Mouse (Mus musculus): ENCODE measurements at regions not wholly inside any gene's neighbourhood (a gene's known extent, or its start where the extent isn't known, plus 50 kb on each side); places are given as distances from the start of the nearest gene placed in this dataset.

DNA sequence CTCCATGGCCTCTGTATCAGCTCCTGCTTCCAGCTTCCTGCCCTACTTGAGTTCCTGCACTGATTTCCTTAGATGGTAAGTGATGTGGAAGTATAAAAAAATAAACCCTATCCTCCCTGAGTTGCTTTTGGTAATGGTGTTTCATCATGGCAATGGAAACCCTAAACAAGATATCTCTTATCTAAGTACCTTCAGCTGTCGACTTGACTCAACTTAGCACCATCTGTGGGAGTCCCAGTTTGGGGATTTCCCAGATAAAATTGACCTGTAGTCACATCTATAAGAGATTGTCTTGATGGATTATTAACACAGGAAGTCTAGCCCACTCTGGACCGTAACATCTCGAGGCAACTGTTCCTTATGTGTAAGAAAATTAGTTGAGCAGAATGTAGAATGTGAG is 570.2 kb upstream of the Gm10306 start:
- 88% methylated on average over 3 of the region's 3 CpGs for WGBS
- Histone ChIP-seq H3K4me3 (ENCODE audit: low read length) (no peak overlapping the region), H3K4me2 (ENCODE audit: low read depth, low read length) (no peak overlapping the region), H3K4me1 (ENCODE audit: insufficient read depth, low read length) (no peaks in the 10 kb centered on the region), H3K27me3 (ENCODE audit: insufficient read depth, low read length) (no peaks in the 10 kb centered on the region), H3K27ac (no peak overlapping the region), H3K36me3 (ENCODE audit: insufficient read depth, low read length) (no peaks in the 10 kb centered on the region), H3K9me3 (ENCODE audit: low read length) (no peaks in the 10 kb centered on the region), H3K9ac (replicated peaks; ENCODE audit: low read length) (no peak overlapping the region)
- TF ChIP-seq CTCF (IDR thresholded peaks at IDR 0.05; ENCODE audit: low read depth), result no peak
- ATAC-seq (no peak), DNase-seq (ENCODE audit: low spot score) (no peak)

DNA sequence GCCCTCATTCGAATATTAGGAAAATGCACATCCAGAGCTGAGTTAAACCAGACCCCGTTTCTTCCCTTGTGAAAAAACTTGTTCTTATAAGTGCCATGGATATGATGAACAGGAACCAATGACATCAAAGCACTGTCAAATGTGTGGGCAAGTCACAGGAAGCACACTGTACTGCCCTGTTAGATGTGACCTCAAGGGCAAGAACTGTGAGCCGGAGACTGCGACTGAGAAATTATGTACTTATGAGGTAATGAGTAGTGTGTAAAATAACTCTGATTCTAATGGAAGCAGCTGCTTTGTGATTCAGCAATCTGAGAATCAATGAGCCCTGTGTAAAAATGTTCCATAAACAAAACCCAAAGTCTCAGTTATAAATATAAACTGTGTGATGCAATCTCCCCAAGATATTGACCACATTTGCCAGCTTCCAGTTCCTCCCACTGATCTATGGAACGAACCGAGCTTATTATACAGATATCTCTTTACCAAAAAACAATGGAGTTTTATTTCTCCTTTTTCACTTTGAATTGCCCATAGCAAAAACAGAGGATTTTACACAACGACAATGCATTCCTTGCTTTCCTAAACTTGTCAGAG is 566.0 kb upstream of the Gm10306 start:
- no peaks in the 10 kb centered on the region for H3K27me3 ChIP-seq (ENCODE audit: insufficient read depth, low read length)
- DNase-seq (ENCODE audit: low spot score) (no peak), ATAC-seq (no peak)
- H3K9me3 ChIP-seq (ENCODE audit: low read length), result no peaks in the 10 kb centered on the region
- H3K4me2 ChIP-seq (ENCODE audit: low read depth, low read length), result no peak overlapping the region
- no peak overlapping the region for H3K27ac ChIP-seq
- H3K4me3 ChIP-seq (ENCODE audit: low read length), result no peak overlapping the region
- TF ChIP-seq CTCF (IDR thresholded peaks at IDR 0.05; ENCODE audit: low read depth), result no peak
- H3K9ac ChIP-seq (replicated peaks; ENCODE audit: low read length), result no peak overlapping the region
- no peaks in the 10 kb centered on the region for H3K36me3 ChIP-seq (ENCODE audit: insufficient read depth, low read length)
- WGBS, result 80% methylated on average over 7 of the region's 7 CpGs
- no peaks in the 10 kb centered on the region for H3K4me1 ChIP-seq (ENCODE audit: insufficient read depth, low read length)

DNA sequence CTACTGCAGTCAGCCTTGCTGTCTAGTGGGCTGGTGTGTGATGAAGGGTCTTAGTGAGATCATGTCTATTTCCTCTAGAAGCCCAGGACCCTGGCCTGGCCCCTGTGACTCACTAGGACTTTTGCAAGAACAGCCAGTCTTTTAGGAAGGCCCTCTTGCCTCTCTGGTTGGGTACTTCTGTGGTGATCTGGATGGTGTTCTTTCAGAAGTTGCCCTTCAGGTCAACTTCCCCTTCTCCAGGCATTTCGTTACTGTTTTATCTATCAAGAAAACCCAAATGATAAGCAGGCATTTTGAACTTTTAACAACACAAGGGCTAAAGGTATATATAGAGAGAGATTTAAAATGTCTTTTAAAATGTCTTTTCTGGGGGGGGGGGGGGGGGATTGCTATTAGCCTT is 550.5 kb upstream of the Gm10306 start:
- Histone ChIP-seq H3K27ac (no peak overlapping the region), H3K36me3 (ENCODE audit: insufficient read depth, low read length) (no peaks in the 10 kb centered on the region), H3K4me2 (ENCODE audit: low read depth, low read length) (no peak overlapping the region), H3K4me3 (ENCODE audit: low read length) (no peak overlapping the region), H3K27me3 (ENCODE audit: insufficient read depth, low read length) (no peaks in the 10 kb centered on the region), H3K4me1 (ENCODE audit: insufficient read depth, low read length) (no peaks in the 10 kb centered on the region), H3K9me3 (ENCODE audit: low read length) (no peaks in the 10 kb centered on the region), H3K9ac (replicated peaks; ENCODE audit: low read length) (no peak overlapping the region)
- TF ChIP-seq CTCF (IDR thresholded peaks at IDR 0.05; ENCODE audit: low read depth), result no peak
- no peak for DNase-seq (ENCODE audit: low spot score)
- WGBS, result 95% methylated on average over 1 of the region's 1 CpGs
- ATAC-seq, result no peak

DNA sequence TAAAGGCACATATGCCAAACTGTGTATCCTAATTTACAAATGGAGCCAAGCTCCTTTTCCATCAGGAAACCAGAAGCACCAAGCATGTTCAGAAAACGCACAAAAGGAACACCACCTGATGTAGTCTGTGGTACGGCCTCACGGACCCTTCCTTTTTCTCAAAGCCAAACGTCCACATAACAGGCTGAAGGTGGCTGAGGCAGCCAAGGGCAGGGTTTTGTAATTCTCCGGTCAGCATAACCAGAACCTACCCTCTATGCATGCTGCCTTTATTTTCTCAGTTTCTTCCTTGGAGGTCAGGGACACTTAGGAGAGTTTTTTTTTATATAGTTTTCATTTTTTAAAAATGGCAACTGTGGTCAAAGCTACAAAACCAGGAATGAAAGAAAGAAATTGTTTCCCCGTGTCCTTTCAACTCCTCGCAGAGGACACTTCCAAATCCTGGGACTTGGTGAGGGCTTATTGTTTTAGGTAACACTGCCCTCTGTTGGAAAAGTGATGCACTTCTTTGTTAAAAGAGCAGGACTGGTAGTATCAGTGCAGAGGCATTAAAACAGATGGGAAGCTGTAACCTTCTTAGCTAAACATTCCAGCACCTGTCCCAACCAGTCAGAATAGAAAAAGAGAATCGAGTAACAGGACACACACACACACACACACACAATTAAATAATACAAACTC is 549.1 kb upstream of the Gm10306 start:
- Histone ChIP-seq H3K4me2 (ENCODE audit: low read depth, low read length) (no peak overlapping the region), H3K36me3 (ENCODE audit: insufficient read depth, low read length) (no peaks in the 10 kb centered on the region), H3K9me3 (ENCODE audit: low read length) (no peaks in the 10 kb centered on the region), H3K27me3 (ENCODE audit: insufficient read depth, low read length) (no peaks in the 10 kb centered on the region), H3K27ac (no peak overlapping the region; the same call in 1 of the 2 replicates), H3K4me3 (ENCODE audit: low read length) (no peak overlapping the region), H3K4me1 (ENCODE audit: insufficient read depth, low read length) (no peaks in the 10 kb centered on the region), H3K9ac (replicated peaks; ENCODE audit: low read length) (no peak overlapping the region)
- TF ChIP-seq CTCF (IDR thresholded peaks at IDR 0.05; ENCODE audit: low read depth), result peak; percentile 79
- ATAC-seq (peak; percentile 85), DNase-seq (ENCODE audit: low spot score) (peak; percentile 92)
- WGBS, result 43% methylated on average over 8 of the region's 8 CpGs

DNA sequence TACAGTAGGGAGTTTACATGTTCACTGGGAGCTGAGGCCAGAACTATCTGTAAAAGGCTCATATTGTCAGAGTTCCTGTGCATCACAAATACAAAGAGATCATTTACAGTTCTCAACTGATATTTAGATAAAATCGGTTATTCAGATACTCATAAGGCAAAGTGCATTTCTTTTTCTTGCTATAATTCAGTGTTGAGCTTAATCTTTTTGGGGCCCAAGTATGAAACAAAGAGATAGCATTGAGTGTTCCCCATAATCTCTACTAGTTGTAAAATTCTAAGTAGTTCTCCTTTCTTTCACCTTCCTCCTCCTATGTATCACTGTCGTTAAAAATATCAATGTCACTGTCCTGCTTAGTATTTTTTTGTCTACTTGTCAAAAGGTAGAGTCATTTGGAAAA is 540.6 kb upstream of the Gm10306 start:
- Histone ChIP-seq H3K9me3 (ENCODE audit: low read length) (no peaks in the 10 kb centered on the region), H3K27me3 (ENCODE audit: insufficient read depth, low read length) (no peaks in the 10 kb centered on the region), H3K4me2 (ENCODE audit: low read depth, low read length) (no peak overlapping the region), H3K36me3 (ENCODE audit: insufficient read depth, low read length) (no peaks in the 10 kb centered on the region), H3K27ac (no peak overlapping the region), H3K4me3 (ENCODE audit: low read length) (no peak overlapping the region), H3K9ac (replicated peaks; ENCODE audit: low read length) (no peak overlapping the region), H3K4me1 (ENCODE audit: insufficient read depth, low read length) (no peaks in the 10 kb centered on the region)
- no peak for TF ChIP-seq CTCF (IDR thresholded peaks at IDR 0.05; ENCODE audit: low read depth)
- 86% methylated on average over 2 of the region's 2 CpGs for WGBS
- no peak for ATAC-seq
- DNase-seq (ENCODE audit: low spot score), result no peak

DNA sequence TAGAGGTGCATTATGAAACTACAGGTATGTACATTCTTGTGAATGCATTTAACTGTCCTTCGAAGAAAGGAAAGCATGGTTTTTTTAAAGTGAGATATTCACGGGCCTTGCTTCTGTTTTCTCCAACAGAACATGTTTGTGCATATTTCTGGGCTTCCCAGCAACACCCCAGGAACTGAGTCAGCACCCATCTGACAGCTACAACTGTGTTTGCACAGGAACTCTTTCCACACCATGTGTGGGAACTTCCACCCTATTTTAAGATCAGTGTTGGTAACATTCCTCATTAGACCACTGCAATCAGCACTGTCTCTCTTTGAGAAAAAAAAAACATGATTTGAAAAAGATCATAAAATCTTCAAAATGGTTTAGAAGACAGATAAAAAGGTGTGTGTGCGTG is 538.6 kb upstream of the Gm10306 start:
- H3K36me3 ChIP-seq (ENCODE audit: insufficient read depth, low read length), result no peaks in the 10 kb centered on the region

DNA sequence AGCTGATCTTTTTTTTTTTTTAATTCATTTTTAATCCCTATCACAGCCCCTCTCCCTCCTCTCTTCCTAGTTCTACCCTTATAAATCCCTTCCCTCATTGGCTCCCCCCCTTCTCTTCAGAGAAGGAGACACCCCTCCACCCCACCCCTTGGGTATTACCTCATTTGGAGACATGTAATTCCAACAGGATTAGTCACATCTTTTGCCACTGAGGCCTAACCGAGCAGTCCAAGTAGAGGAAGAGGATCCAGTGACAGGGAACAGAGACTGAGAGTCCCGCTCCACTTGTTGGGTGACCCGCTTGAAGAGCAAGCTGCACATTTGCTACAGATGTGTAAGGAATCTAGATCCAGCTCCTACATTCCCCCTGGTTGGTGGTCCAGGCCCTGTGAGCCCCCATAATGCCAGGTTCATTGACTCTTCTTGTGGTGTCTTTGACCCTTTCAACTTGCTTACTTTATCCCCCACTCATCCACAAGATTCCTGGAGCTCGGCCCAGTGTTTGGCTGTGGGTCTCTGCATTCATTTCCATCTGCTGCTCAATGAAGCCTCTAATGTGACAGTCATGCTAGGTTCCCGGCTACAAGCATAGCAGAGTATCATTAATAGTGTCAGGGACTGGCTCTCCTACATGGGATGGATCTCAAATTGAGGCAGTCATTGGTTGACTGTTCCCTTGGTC is 506.6 kb upstream of the Gm10306 start:
- Histone ChIP-seq H3K4me3 (ENCODE audit: low read length) (no peak overlapping the region), H3K9ac (replicated peaks; ENCODE audit: low read length) (no peak overlapping the region), H3K27ac (no peak overlapping the region), H3K9me3 (ENCODE audit: low read length) (no peaks in the 10 kb centered on the region), H3K4me1 (ENCODE audit: insufficient read depth, low read length) (no peaks in the 10 kb centered on the region; the same call in 1 of the 2 replicates), H3K27me3 (ENCODE audit: insufficient read depth, low read length) (no peaks in the 10 kb centered on the region), H3K4me2 (ENCODE audit: low read depth, low read length) (no peak overlapping the region), H3K36me3 (ENCODE audit: insufficient read depth, low read length) (no peaks in the 10 kb centered on the region)
- no peak for TF ChIP-seq CTCF (IDR thresholded peaks at IDR 0.05; ENCODE audit: low read depth)
- 58% methylated on average over 5 of the region's 5 CpGs for WGBS
- ATAC-seq (peak; percentile 40; the same call in 1 of the 2 replicates), DNase-seq (ENCODE audit: low spot score) (peak; percentile 46)

More for the DNA sequence above, 538.6 kb upstream of the Gm10306 start:
- no peak overlapping the region for H3K27ac ChIP-seq
- ATAC-seq (no peak), DNase-seq (ENCODE audit: low spot score) (no peak)
- TF ChIP-seq CTCF (IDR thresholded peaks at IDR 0.05; ENCODE audit: low read depth), result no peak
- H3K4me2 ChIP-seq (ENCODE audit: low read depth, low read length), result no peak overlapping the region
- H3K4me1 ChIP-seq (ENCODE audit: insufficient read depth, low read length), result no peaks in the 10 kb centered on the region
- no peaks in the 10 kb centered on the region for H3K27me3 ChIP-seq (ENCODE audit: insufficient read depth, low read length)
- H3K9me3 ChIP-seq (ENCODE audit: low read length), result no peaks in the 10 kb centered on the region
- 84% methylated on average over 3 of the region's 3 CpGs for WGBS
- H3K9ac ChIP-seq (replicated peaks; ENCODE audit: low read length), result no peak overlapping the region
- no peak overlapping the region for H3K4me3 ChIP-seq (ENCODE audit: low read length)
